Mouse (Mus musculus) urinary bladder, postnatal 10 days (tissue): ENCODE data around the gene Olfr389.

Source experiments
- DNase-seq: peaks from one replicate; pipeline ENCODE4 v3.0.0; 2022; ENCODE audit warnings: low spot score

Gene Olfr389

DNA sequence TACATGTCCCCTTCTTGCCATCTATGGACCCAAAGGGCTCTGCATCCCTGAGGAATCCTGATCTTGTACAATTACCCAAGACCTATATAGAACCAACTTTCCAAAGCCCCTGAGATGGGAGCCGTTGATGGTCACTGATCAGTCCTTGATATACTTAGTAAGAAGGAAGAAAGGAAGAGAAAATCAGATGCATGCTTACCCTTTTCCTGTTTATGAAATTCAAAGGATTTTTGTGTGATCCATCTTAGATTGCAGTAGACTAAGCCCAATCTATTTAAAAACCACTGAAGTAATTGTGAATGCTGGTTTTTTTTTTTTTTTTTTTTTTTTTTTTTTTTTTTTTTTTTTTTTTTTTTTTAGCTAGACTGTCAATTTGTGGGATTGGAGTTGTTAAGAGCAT is at the start of gene Olfr389:
Olfr389 (minus strand) TSS at position 101 of the 400 bp plus-strand sequence.
- DNase-seq: no peak

GRCm38 (mm10) chr11:73816949-73817348 is 36.4 kb upstream of the Olfr389 start, which contains the start of gene Olfr392:
Gene Olfr392, minus strand, starts transcription at chr11:73817049.
- no peak for DNase-seq

- DNase-seq: no peak
These were observed 22.4 kb upstream of the Olfr389 start, which contains the start of gene Olfr391-ps for GRCm38 (mm10) chr11:73802952-73803351. Gene Olfr391-ps, minus strand, starts transcription at chr11:73803052.

- DNase-seq: no peak
These were observed 2.2 kb upstream of the Olfr389 start, which contains the start of gene Olfr390 for GRCm38 (mm10) chr11:73782664-73783063. Gene Olfr390, plus strand, starts transcription at chr11:73782964.

DNA sequence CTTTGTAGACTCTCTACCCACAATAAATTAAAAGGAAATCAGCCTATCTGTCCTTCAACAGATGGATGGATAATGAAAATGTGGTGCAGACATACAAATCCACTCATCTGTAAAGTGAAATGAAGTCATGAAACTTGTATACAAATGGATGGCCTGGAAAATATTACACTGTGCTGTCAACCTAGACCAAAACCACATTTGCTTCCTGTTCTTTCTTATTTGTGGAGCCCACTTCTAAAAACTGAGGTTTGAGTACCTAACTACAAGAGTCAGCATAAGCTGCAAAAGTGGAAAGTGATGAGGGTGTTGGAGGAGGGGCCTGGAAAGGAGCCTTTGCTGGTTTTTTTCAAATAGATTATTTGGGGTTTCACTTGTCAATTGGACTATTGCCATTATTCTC is 21.4 kb downstream of the Olfr389 start:
- no peak for DNase-seq
